Mouse (Mus musculus): ENCODE measurements at regions not wholly inside any gene's neighbourhood (a gene's known extent, or its start where the extent isn't known, plus 50 kb on each side); places are given as distances from the start of the nearest gene placed in this dataset.
"Not testable (repeated sequence)": the region's sequence is repeated elsewhere in the genome, so short reads cannot be mapped to it uniquely, and the experiment has no call there.

DNA sequence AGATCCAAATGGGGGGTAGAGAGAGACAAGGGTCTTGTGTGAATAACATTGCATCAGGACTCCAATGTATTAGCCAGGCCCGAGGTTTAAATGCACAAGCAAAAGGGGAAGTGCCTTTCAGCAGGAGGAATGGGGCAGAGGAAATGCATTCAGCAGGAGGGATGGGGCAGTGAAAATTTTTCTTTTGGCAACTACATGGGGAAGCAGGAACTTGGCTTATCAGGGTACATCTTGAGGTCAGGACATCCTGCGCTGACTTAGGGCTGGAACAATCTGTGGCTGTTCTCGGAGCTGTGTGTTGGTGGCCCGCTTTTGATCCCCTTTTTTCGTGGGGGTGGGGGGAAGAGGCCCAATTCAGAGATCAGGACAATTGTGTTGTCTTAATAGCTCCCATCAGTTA is 1147.8 kb upstream of the Alcam start:
- not testable (repeated sequence) for H3K27ac ChIP-seq (ENCODE audit: control insufficient read depth, low read depth, low read length); H3K4me1 ChIP-seq (ENCODE audit: control insufficient read depth in 1 of 2, insufficient read depth in 2 of 2, low read length in 2 of 2); H3K79me2 ChIP-seq (ENCODE audit: control insufficient read depth, insufficient read depth, low read length, poor library complexity); H3K36me3 ChIP-seq (ENCODE audit: control insufficient read depth in 1 of 2, insufficient read depth in 2 of 2, low read length in 2 of 2); H3K9me3 ChIP-seq (replicated peaks; ENCODE audit: insufficient read depth, low read length); H3K9ac ChIP-seq (ENCODE audit: control insufficient read depth, low read depth, low read length, poor library complexity, severe bottlenecking); H3K27me3 ChIP-seq (ENCODE audit: control insufficient read depth in 1 of 2, insufficient read depth in 2 of 2, low read length in 2 of 2)
- peak; percentile 74 for DNase-seq (ENCODE audit: low read depth, low spot score)
- H3K4me3 ChIP-seq (ENCODE audit: control insufficient read depth in 1 of 2, insufficient read depth in 1 of 2, low read depth in 2 of 2, low read length in 2 of 2), result peak overlapping the region in 1 of 2 experiments; percentile 20; a peak in 2 of 4 replicates
- 0 out of 2 replicates have a peak, but pooled peaks have one; percentile 17 for TF ChIP-seq ETS1 (IDR thresholded peaks at IDR 0.05; ENCODE audit: low read depth, low read length)
- TF ChIP-seq EP300 (IDR thresholded peaks at IDR 0.05; ENCODE audit: low read depth in 1 of 2, low read length in 2 of 2), result peak; percentile 25 to 38; a peak in 3 of 4 replicates
- TF ChIP-seq RCOR1 (IDR thresholded peaks at IDR 0.05; ENCODE audit: low read depth, low read length), result peak; percentile 52; the same call in 1 of the 2 replicates
- TF ChIP-seq GATA1 (IDR thresholded peaks at IDR 0.05; ENCODE audit: low read depth, low read length), result peak; percentile 38; the same call in 1 of the 2 replicates
- TF ChIP-seq TCF12 (IDR thresholded peaks at IDR 0.05; ENCODE audit: low read depth, low read length), result 0 out of 2 replicates have a peak, but pooled peaks have one; percentile 5

DNA sequence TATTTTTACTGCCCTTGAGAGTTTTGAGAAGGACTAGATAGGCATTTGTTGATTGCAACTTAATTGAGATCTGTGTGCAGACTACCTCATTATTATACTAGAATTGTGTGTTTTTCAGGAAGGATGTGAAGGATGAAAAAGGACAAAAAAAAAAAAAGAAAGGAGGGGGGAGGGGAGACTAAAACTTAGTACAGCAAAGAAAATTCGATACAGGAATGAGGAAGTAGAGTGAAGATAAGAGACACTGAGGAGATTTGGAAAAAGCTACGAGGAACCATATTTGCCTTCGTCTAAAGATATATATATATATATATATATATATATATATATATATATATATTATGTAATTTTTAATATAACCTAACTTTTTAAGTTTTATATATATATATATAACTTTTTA is 1144.3 kb upstream of the Alcam start:
- no peak overlapping the region for H3K4me3 ChIP-seq (ENCODE audit: control insufficient read depth in 1 of 2, insufficient read depth in 1 of 2, low read depth in 2 of 2, low read length in 2 of 2)
- H3K79me2 ChIP-seq (ENCODE audit: control insufficient read depth, insufficient read depth, low read length, poor library complexity), result no peaks in the 10 kb centered on the region
- H3K36me3 ChIP-seq (ENCODE audit: control insufficient read depth in 1 of 2, insufficient read depth in 2 of 2, low read length in 2 of 2), result peaks cover 0 to 3% of the 10 kb centered on the region in 2 experiments; a peak in 2 of 4 replicates
- no peaks in the 10 kb centered on the region for H3K9me3 ChIP-seq (replicated peaks; ENCODE audit: insufficient read depth, low read length)
- TF ChIP-seq ETS1 (IDR thresholded peaks at IDR 0.05; ENCODE audit: low read depth, low read length) (no peak), JUND (IDR thresholded peaks at IDR 0.05; ENCODE audit: low read depth, low read length) (no peak), ZNF384 (IDR thresholded peaks at IDR 0.05; ENCODE audit: low read depth, low read length) (peak; percentile 91), EP300 (IDR thresholded peaks at IDR 0.05; ENCODE audit: low read depth in 1 of 2, low read length in 2 of 2) (peak; percentile 48 to 55; a peak in 3 of 4 replicates), RCOR1 (IDR thresholded peaks at IDR 0.05; ENCODE audit: low read depth, low read length) (peak; percentile 55; the same call in 1 of the 2 replicates), NELFE (IDR thresholded peaks at IDR 0.05; ENCODE audit: low read depth, low read length) (no peak), GATA1 (IDR thresholded peaks at IDR 0.05; ENCODE audit: low read depth, low read length) (0 out of 2 replicates have a peak, but pooled peaks have one; percentile 45), MYB (IDR thresholded peaks at IDR 0.05; ENCODE audit: low read depth, low read length) (no peak), USF2 (IDR thresholded peaks at IDR 0.05; ENCODE audit: borderline replicate concordance in 1 of 2, insufficient read depth in 1 of 2, low read depth in 1 of 2, low read length in 2 of 2) (no peak), MEF2A (IDR thresholded peaks at IDR 0.05; ENCODE audit: extremely low read depth, insufficient replicate concordance, low read depth, low read length, poor library complexity, severe bottlenecking) (no peak), HCFC1 (IDR thresholded peaks at IDR 0.05; ENCODE audit: low read depth, low read length) (no peak), CHD1 (IDR thresholded peaks at IDR 0.05; ENCODE audit: low read depth, low read length) (no peak), CTCF (IDR thresholded peaks at IDR 0.05 in 2 of 3, conservative IDR thresholded peaks at IDR 0.05 in 1 of 3; ENCODE audit: control insufficient read depth in 1 of 3, insufficient read depth in 1 of 3, low read depth in 2 of 3, low read length in 3 of 3, poor library complexity in 1 of 3, severe bottlenecking in 1 of 3) (no peak), MYC (IDR thresholded peaks at IDR 0.05; ENCODE audit: low read depth, low read length) (no peak), MAFK (IDR thresholded peaks at IDR 0.05; ENCODE audit: borderline replicate concordance, low read depth, low read length) (no peak)
- H3K4me1 ChIP-seq (ENCODE audit: control insufficient read depth in 1 of 2, insufficient read depth in 2 of 2, low read length in 2 of 2), result peaks cover 3 to 4% of the 10 kb centered on the region in 2 experiments; a peak in 1 of 4 replicates
- no peak overlapping the region for H3K27ac ChIP-seq (ENCODE audit: control insufficient read depth, low read depth, low read length)
- no peaks in the 10 kb centered on the region for H3K27me3 ChIP-seq (ENCODE audit: control insufficient read depth in 1 of 2, insufficient read depth in 2 of 2, low read length in 2 of 2)
- H3K9ac ChIP-seq (ENCODE audit: control insufficient read depth, low read depth, low read length, poor library complexity, severe bottlenecking), result no peak overlapping the region
- DNase-seq (ENCODE audit: low read depth, low spot score), result peak; percentile 36
